Mouse (Mus musculus): ENCODE measurements around the gene Hnrnpul2. TPM values are rescaled to one million over a fixed set of nuclear protein-coding genes. Genes with fewer than 3 reads are reported as not detected.
"Not testable (repeated sequence)": the region's sequence is repeated elsewhere in the genome, so short reads cannot be mapped to it uniquely, and the experiment has no call there.

Gene Hnrnpul2
- polyA plus RNA-seq, 1 experiment from 2014 or later, result 6.4 TPM

GRCm38 (mm10) chr19:8864265-8864664 lies 44.5 kb downstream of the Hnrnpul2 start:
- H3K36me3 ChIP-seq, result no peaks in the 10 kb centered on the region
- no peak for ATAC-seq (replicated peaks; ENCODE audit: low FRiP score)
- H3K27me3 ChIP-seq, result no peaks in the 10 kb centered on the region
- 83% methylated on average over 6 of the region's 6 CpGs for WGBS
- H3K4me1 ChIP-seq, result no peaks in the 10 kb centered on the region
- no peak overlapping the region for H3K27ac ChIP-seq
- no peaks in the 10 kb centered on the region for H3K9me3 ChIP-seq (replicated peaks)
- no peak overlapping the region for H3K4me3 ChIP-seq (replicated peaks)
- H3K9ac ChIP-seq, result no peak overlapping the region
- H3K4me2 ChIP-seq, result no peak overlapping the region

GRCm38 (mm10) chr19:8870381-8870780 lies 50.6 kb downstream of the Hnrnpul2 start:
- WGBS, result 87% methylated on average over 3 of the region's 3 CpGs
- Histone ChIP-seq H3K36me3 (peaks cover 24% of the 10 kb centered on the region), H3K4me2 (peak overlapping the region; percentile 79), H3K4me1 (peaks cover 13% of the 10 kb centered on the region), H3K4me3 (replicated peaks) (0 out of 2 replicates have a peak overlapping the region, but pooled peaks have one; percentile 81)
- H3K9me3 ChIP-seq (replicated peaks); H3K27ac ChIP-seq; H3K9ac ChIP-seq; ATAC-seq (replicated peaks; ENCODE audit: low FRiP score); H3K27me3 ChIP-seq: not testable (repeated sequence)

GRCm38 (mm10) chr19:8870838-8871237 lies 51.0 kb downstream of the Hnrnpul2 start:
- Histone ChIP-seq H3K27ac (peak overlapping the region; percentile 81), H3K4me3 (replicated peaks) (peak overlapping the region; percentile 81), H3K4me1 (peaks cover 13% of the 10 kb centered on the region), H3K4me2 (peak overlapping the region; percentile 79), H3K27me3 (no peaks in the 10 kb centered on the region), H3K36me3 (peaks cover 28% of the 10 kb centered on the region), H3K9me3 (replicated peaks) (no peaks in the 10 kb centered on the region), H3K9ac (peak overlapping the region; percentile 92)
- 53% methylated on average over 9 of the region's 9 CpGs for WGBS
- peak; percentile 55 for ATAC-seq (replicated peaks; ENCODE audit: low FRiP score)

- peaks cover 13% of the 10 kb centered on the region for H3K4me1 ChIP-seq
- peak; percentile 97 for ATAC-seq (replicated peaks; ENCODE audit: low FRiP score)
- under 1% methylated on average over 59 of the region's 59 CpGs for WGBS
Measured at GRCm38 (mm10) chr19:8871267-8872186, 51.7 kb downstream of the Hnrnpul2 start, which contains the start of gene Ubxn1. Gene Ubxn1 (plus strand): TSS chr19:8871496.

GRCm38 (mm10) chr19:8872266-8872840 lies 52.5 kb downstream of the Hnrnpul2 start:
- no peak for ATAC-seq (replicated peaks; ENCODE audit: low FRiP score)
- Histone ChIP-seq H3K27ac (peak overlapping the region; percentile 86), H3K36me3 (peaks cover 44% of the 10 kb centered on the region), H3K4me1 (peaks cover 13% of the 10 kb centered on the region), H3K27me3 (no peaks in the 10 kb centered on the region), H3K9me3 (replicated peaks) (no peaks in the 10 kb centered on the region), H3K4me2 (peak overlapping the region; percentile 79), H3K9ac (peak overlapping the region; percentile 92), H3K4me3 (replicated peaks) (peak overlapping the region; percentile 81)
- 60% methylated on average over 10 of the region's 10 CpGs for WGBS

More at GRCm38 (mm10) chr19:8871267-8872186, 51.7 kb downstream of the Hnrnpul2 start, which contains the start of gene Ubxn1:
- H3K27me3 ChIP-seq, result no peaks in the 10 kb centered on the region
- no peaks in the 10 kb centered on the region for H3K9me3 ChIP-seq (replicated peaks)
- H3K9ac ChIP-seq, result peak within 1 kb of the TSS; percentile 92
- H3K4me2 ChIP-seq, result peak within 1 kb of the TSS; percentile 79
- H3K27ac ChIP-seq, result peak within 1 kb of the TSS; percentile 86
- peaks cover 35% of the 10 kb centered on the region for H3K36me3 ChIP-seq
- peak within 1 kb of the TSS; percentile 81 for H3K4me3 ChIP-seq (replicated peaks)

GRCm38 (mm10) chr19:8875031-8875430 lies 55.2 kb downstream of the Hnrnpul2 start:
- ATAC-seq (replicated peaks; ENCODE audit: low FRiP score), result no peak
- Histone ChIP-seq H3K9me3 (replicated peaks) (no peaks in the 10 kb centered on the region), H3K9ac (no peak overlapping the region), H3K27me3 (no peaks in the 10 kb centered on the region), H3K4me1 (peaks cover 23% of the 10 kb centered on the region), H3K4me2 (no peak overlapping the region), H3K27ac (no peak overlapping the region), H3K4me3 (replicated peaks) (no peak overlapping the region), H3K36me3 (peaks cover 56% of the 10 kb centered on the region)
- 96% methylated on average over 7 of the region's 7 CpGs for WGBS

GRCm38 (mm10) chr19:8880311-8881033 lies 60.7 kb downstream of the Hnrnpul2 start, which contains the start of gene Uqcc3:
Gene Uqcc3 (minus strand): TSS chr19:8880923.
- Histone ChIP-seq H3K4me1 (peaks cover 15% of the 10 kb centered on the region), H3K9ac (peak within 1 kb of the TSS; percentile 78), H3K9me3 (replicated peaks) (no peaks in the 10 kb centered on the region), H3K27me3 (no peaks in the 10 kb centered on the region), H3K4me2 (peak within 1 kb of the TSS; percentile 79), H3K4me3 (replicated peaks) (peak within 1 kb of the TSS; percentile 79), H3K36me3 (peaks cover 31% of the 10 kb centered on the region), H3K27ac (peak within 1 kb of the TSS; percentile 92)
- peak; percentile 97 for ATAC-seq (replicated peaks; ENCODE audit: low FRiP score)
- under 1% methylated on average over 42 of the region's 42 CpGs for WGBS

GRCm38 (mm10) chr19:8881034-8881392 lies 61.2 kb downstream of the Hnrnpul2 start:
- no peak for ATAC-seq (replicated peaks; ENCODE audit: low FRiP score)
- no peaks in the 10 kb centered on the region for H3K9me3 ChIP-seq (replicated peaks)
- H3K9ac ChIP-seq, result peak overlapping the region; percentile 78
- peaks cover 15% of the 10 kb centered on the region for H3K4me1 ChIP-seq
- no peaks in the 10 kb centered on the region for H3K27me3 ChIP-seq
- H3K36me3 ChIP-seq, result peaks cover 26% of the 10 kb centered on the region
- H3K27ac ChIP-seq, result peak overlapping the region; percentile 92
- H3K4me3 ChIP-seq (replicated peaks), result peak overlapping the region; percentile 79
- peak overlapping the region; percentile 79 for H3K4me2 ChIP-seq
- 12% methylated on average over 3 of the region's 3 CpGs for WGBS

GRCm38 (mm10) chr19:8883616-8884015 lies 63.8 kb downstream of the Hnrnpul2 start, which contains the start of the genes Lbhd1 and Gm49403:
Gene Lbhd1 (plus strand): TSS chr19:8883732.
Gene Gm49403 (plus strand): TSS chr19:8883930.
- no peak for ATAC-seq (replicated peaks; ENCODE audit: low FRiP score)
- no peak within 1 kb of the TSS for H3K9ac ChIP-seq
- no peak within 1 kb of the TSS for H3K4me3 ChIP-seq (replicated peaks)
- no peaks in the 10 kb centered on the region for H3K9me3 ChIP-seq (replicated peaks)
- H3K4me1 ChIP-seq, result peaks cover 27% of the 10 kb centered on the region
- no peak within 1 kb of the TSS for H3K4me2 ChIP-seq
- peaks cover 3% of the 10 kb centered on the region; the same call in 1 of the 2 replicates for H3K36me3 ChIP-seq
- no peak within 1 kb of the TSS for H3K27ac ChIP-seq
- 77% methylated on average over 3 of the region's 3 CpGs for WGBS
- no peaks in the 10 kb centered on the region for H3K27me3 ChIP-seq
